Mouse (Mus musculus): Measurements from ENCODE around the gene Pomt1.
"Not testable (repeated sequence)": the region's sequence is repeated elsewhere in the genome, so short reads cannot be mapped to it uniquely, and the experiment has no call there.

Gene Pomt1

DNA sequence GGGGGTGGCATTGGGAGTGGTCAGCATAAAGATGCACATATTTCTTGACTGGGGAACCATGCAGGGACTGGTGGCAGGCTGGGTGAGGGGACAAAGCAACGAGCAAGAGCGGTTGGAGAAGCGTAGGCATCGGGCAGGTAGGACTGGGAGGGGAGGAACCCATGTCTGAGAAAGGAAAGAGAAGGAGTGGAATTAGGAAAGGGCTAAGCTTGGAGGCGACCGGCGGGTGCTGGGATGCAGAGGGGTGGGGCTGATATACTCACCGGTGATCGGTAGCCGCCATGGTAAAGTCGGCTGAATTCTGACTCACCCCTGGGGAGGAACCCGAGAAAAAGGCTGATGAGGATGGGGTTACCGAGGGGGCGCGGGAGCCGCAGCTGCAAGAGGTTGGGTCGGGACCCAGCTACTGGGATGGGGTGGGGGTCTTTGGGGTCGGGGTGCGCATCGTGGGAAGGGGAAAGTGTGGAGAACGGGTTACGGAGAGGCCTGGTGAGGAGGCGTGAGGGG, 51.0 kb downstream of the Pomt1 start, which contains the start of gene Golga2:
Golga2 (plus strand) TSS at position 51 of the 507 bp plus-strand sequence.
- no peak for DNase-seq

DNA sequence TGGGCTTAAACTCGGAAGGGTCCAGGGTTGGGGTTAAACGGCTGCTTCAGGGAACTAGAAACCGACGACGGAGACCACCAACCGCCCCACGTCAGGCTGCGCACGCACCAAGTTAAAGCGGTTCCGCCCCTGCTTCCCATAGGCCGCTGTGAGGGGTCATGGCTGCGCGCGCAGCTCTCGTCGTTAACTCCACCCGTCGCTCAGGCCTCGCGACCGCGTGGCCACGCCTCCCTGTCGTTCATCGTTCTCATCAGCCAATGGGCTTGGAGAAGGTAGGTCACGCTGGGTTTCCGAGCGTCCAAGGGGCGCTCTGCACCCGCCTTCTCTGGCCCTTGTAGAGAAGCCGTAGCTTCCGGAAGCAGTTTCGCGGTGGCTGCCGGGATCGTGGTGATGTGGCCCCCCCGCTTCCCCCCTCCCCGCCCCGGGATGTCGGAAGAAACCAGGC, 51.6 kb downstream of the Pomt1 start, which contains the start of gene Swi5:
Swi5 (minus strand) TSS at position 153 of the 445 bp plus-strand sequence.
- peak; percentile 99 for DNase-seq

DNA sequence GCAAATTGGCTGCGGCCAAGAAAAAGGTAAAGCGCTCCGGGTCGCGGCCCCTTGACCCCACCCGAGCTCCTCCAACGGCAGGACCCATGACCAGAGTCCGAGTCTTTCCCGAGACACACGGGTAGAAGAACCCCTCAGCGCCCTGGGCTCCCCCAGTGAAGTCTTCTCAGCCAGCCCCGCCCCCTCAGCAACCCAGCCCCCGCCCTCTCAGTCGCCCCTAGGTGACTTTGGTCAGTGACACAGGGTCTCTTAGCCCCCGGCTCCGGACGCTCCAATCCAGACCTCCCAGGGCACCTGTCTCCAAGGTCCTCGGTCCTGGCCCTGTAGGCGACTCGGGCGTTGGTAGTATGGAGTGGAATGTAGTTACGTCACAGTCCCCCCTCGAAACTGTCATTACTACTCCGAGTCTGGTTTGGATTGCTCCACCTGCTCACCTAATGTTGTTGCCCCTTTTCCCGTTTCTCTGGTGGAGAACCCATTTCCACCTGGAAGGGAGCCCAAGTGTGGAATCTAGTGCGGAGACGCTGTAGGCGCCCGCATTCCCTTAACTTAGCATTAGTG, 52.1 kb downstream of the Pomt1 start:
- DNase-seq: no peak

DNA sequence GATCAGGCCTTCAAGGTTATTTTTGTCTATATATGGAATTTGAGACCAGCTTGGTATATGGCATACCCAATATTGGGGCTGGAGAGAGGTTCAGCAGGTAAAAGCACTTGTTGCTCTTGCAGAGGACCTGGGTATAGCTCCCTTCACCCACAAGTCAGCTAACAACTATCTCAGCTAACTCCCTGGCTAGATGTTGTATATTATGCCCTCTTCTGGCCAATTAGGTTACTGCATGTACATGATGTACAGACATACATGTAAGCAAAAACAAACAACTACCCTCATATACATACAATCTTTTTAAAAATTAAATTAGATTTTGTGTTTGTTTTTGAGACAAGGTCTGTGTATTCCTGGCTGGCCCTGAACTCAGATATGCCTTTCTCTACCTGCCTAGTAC, 53.2 kb downstream of the Pomt1 start:
- no peak for DNase-seq

DNA sequence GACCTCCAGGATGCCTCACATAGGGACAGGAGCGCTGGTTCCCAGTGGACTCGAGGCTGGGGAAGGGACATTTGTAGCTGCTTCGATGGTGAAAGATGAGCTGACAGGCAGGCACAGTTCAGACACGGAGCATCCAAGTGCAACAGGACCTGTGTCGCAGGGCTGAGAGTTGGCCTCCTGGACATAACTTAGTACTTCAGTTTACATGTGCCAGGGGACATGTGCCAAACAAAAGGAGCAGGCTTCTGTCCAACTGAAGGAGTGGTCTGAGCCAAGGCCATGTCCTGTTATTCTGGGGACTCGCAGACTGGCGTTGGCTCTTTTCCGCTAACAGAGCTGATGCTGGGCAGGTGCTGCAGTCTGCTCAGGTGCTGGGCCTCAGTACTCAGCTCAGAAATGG, 58.0 kb downstream of the Pomt1 start:
- DNase-seq: peak; percentile 36 to 38

DNA sequence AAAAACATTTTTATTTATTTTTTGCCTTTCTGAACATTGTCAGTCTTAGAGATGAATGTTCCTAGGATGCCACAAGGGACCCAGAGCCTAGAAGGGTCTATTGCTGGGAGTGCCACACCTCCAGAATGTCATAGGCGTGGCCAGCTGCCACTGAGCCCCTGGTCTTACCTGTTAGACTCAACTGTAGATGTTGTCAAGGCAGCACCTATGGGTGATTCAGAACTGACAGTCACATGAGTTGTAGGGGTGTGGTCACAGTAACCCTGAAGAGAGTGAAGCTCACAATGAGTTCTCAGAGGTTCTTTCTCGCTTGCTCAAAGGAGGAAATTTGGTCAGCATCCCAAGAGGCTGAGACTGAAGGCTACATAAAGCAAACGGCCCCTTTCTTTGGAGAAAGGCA, 58.9 kb downstream of the Pomt1 start:
- DNase-seq: no peak

DNA sequence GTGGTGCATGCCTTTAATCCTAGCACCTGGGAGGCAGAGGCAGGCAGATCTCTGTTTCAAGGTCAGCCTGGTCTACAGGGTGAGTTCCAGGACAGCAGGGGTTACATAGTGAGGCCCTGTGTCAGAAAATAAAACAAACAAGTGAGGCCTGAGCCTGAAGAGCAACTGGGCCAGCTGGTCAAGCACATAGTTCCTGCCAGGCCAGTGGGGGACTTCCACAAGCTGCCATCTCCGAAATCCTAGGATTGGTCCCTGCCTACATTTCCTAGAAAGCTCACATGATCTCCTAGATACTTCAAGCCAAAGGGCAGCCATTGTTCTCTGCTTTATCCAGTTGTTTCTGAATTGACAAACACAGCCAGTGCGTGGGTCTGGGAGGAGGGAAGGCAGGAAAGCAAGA, 59.5 kb downstream of the Pomt1 start:
- not testable (repeated sequence) for DNase-seq

DNA sequence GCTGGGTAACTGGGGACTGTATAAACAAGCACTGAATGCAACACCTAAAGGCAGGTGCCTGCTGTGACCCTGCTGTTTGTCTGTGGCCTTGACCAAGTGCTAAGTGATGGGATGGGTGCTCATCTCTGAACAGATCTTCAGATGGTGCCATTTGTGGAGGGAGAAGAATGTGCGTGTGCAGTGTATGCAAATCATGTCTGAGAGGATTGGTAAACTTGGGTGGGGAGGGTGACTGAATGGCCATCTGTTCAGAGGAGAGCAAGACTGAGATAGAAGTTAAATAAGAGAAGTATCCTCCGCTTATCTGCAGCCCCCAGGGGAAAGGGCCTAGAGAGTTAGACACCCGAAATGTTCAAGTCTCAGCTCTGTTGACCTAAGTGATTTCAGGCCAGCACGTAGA, 63.1 kb downstream of the Pomt1 start:
- no peak for DNase-seq

DNA sequence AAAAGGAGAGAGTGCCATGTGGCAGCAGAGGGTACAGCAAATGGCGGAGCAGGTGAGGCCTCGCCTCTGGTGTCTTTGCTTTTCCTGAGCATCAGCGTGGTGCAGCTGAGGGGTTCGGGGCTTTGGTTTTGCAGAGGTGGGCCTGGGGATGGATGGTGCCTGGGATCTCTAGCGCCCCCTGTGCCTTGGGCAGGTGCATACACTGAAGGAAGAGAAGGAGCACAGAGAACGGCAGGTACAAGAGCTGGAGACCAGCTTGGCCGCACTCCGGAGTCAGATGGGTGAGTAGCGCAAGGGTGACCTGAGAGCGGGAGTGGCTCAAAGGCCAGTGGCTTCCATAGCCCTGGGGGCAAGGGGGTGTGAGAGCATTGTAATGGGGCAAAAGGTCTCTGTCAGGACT, 66.6 kb downstream of the Pomt1 start:
- peak in 1 of 2 experiments; percentile 25 for DNase-seq

DNA sequence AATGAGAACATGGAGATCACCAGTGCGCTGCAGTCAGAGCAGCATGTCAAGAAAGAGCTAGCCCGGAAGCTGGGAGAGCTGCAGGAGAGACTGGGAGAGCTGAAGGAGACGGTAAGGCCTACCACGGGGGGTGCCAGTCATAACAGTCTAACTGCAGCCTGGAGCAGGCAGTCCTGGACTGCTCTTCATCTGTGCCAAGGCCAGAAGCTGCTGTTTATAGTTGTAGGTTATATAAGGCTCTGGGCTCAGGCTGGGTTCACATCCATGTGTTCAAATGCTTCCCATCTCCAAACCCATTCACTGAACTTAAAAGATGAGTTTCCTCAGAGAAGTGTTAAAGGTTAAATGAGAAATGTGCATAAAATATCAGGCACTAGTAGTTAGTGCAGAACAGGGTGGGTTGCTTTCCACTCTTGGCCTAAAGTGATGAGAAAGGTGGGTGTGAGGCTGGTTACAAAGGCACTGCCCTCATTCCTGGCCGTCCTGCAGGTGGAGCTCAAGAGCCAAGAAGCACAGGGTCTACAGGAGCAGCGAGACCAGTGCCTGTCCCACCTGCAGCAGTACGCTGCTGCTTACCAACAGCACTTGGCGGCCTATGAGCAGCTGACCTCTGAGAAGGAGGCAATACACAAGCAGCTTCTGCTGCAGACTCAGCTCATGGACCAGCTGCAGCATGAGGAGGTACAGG, 67.9 kb downstream of the Pomt1 start:
- peak; percentile 53 to 70 for DNase-seq

Data from lung, postnatal 4 days (tissue).